Mouse (Mus musculus) liver, embryonic 15.5 days (tissue): ENCODE measurements around the gene Anp32e. TPM values are rescaled to one million over a fixed set of nuclear protein-coding genes. Genes with fewer than 3 reads are reported as not detected.
"Not testable (repeated sequence)": the region's sequence is repeated elsewhere in the genome, so short reads cannot be mapped to it uniquely, and the experiment has no call there.

Source experiments
- ATAC-seq: fragments of 200-750 bp; cut with Nextera tagmentation; 2 replicates; pipeline ENCODE4 v1.8.0; 2017; ENCODE audit warnings: moderate number of reproducible peaks, mild to moderate bottlenecking, moderate library complexity; ENCODE audit not compliant: insufficient read depth
- H3K27ac ChIP-seq: fragments of 300-500 bp; sonication (generic); replicated peaks from 2 replicates; pipeline ENCODE4 v1.5.1; 2015; ENCODE audit warnings: mild to moderate bottlenecking, inconsistent platforms
- H3K27me3 ChIP-seq: fragments of 300-500 bp; sonication (generic); 2 replicates; pipeline ENCODE4 v1.6.1; 2015; ENCODE audit warnings: mild to moderate bottlenecking, inconsistent platforms
- H3K36me3 ChIP-seq: fragments of 300-500 bp; sonication (generic); replicated peaks from 2 replicates; pipeline ENCODE4 v1.6.1; 2015; ENCODE audit warnings: moderate library complexity, mild to moderate bottlenecking, inconsistent platforms
- H3K4me1 ChIP-seq: fragments of 300-500 bp; sonication (generic); replicated peaks from 2 replicates; pipeline ENCODE4 v1.6.1; 2015; ENCODE audit warnings: inconsistent platforms
- H3K4me2 ChIP-seq: fragments of 300-500 bp; sonication (generic); 2 replicates; pipeline ENCODE4 v1.6.1; 2015; ENCODE audit warnings: moderate library complexity, mild to moderate bottlenecking, inconsistent platforms
- H3K4me3 ChIP-seq: fragments of 300-500 bp; sonication (generic); replicated peaks from 2 replicates; pipeline ENCODE4 v1.5.1; 2015; ENCODE audit warnings: mild to moderate bottlenecking, inconsistent platforms
- H3K9ac ChIP-seq: fragments of 300-500 bp; sonication (generic); 2 replicates; pipeline ENCODE4 v1.6.1; 2015; ENCODE audit warnings: moderate library complexity, mild to moderate bottlenecking, inconsistent platforms
- H3K9me3 ChIP-seq: fragments of 300-500 bp; sonication (generic); replicated peaks from 2 replicates; pipeline ENCODE4 v1.6.1; 2016; ENCODE audit warnings: inconsistent platforms
- WGBS: fragments of 180-500 bp; shearing (Covaris S2); methylation state at CpG from one replicate; pipeline ENCODE4 v1.1.7; 2015; ENCODE audit warnings: mixed read lengths; ENCODE audit not compliant: insufficient replicate concordance; 5-methylcytosine and 5-hydroxymethylcytosine counted together
- polyA plus RNA-seq: library from polyadenylated mRNA; unstranded; fragments of >200 nt; fragmentation: Nextera tagmentation; extraction: Ambion mirVana; gene quantifications from 2 replicates; pipeline ENCODE4 v1.2.1, GENCODE M21; 2015

Anp32e gene
- polyA plus RNA-seq, 1 experiment from 2014 or later, result 129 TPM

- Histone ChIP-seq H3K36me3 (peaks cover 86% of the 10 kb centered on the region), H3K9ac (no peak overlapping the region)
- no peak for ATAC-seq
These were observed 15.7 kb downstream of the Anp32e start for GRCm38 (mm10) chr3:95944742-95945141.

GRCm38 (mm10) chr3:95945731-95946240 lies 16.7 kb downstream of the Anp32e start:
- 88% methylated on average over 14 of the region's 14 CpGs for WGBS
- Histone ChIP-seq H3K9ac (no peak overlapping the region), H3K27ac (no peak overlapping the region), H3K4me2 (no peak overlapping the region), H3K4me1 (peaks cover 20% of the 10 kb centered on the region), H3K4me3 (no peak overlapping the region), H3K36me3 (peaks cover 75% of the 10 kb centered on the region), H3K27me3 (no peaks in the 10 kb centered on the region), H3K9me3 (no peaks in the 10 kb centered on the region)
- no peak for ATAC-seq

More at GRCm38 (mm10) chr3:95944742-95945141, 15.7 kb downstream of the Anp32e start:
- no peak overlapping the region for H3K4me2 ChIP-seq
- H3K4me1 ChIP-seq, result peaks cover 12% of the 10 kb centered on the region
- H3K4me3 ChIP-seq, result no peak overlapping the region
- no peaks in the 10 kb centered on the region for H3K27me3 ChIP-seq
- 85% methylated on average over 8 of the region's 8 CpGs for WGBS
- H3K9me3 ChIP-seq, result no peaks in the 10 kb centered on the region
- H3K27ac ChIP-seq, result no peak overlapping the region

GRCm38 (mm10) chr3:95948325-95948724 lies 19.3 kb downstream of the Anp32e start:
- Histone ChIP-seq H3K36me3 (peaks cover 50% of the 10 kb centered on the region), H3K27me3 (no peaks in the 10 kb centered on the region), H3K9me3 (no peaks in the 10 kb centered on the region), H3K4me3 (no peak overlapping the region), H3K27ac (no peak overlapping the region), H3K4me2 (no peak overlapping the region), H3K4me1 (peaks cover 28% of the 10 kb centered on the region), H3K9ac (no peak overlapping the region)
- 82% methylated on average over 5 of the region's 5 CpGs for WGBS
- ATAC-seq, result no peak

GRCm38 (mm10) chr3:95950763-95951551 lies 21.9 kb downstream of the Anp32e start:
- Histone ChIP-seq H3K9me3 (no peaks in the 10 kb centered on the region), H3K4me2 (peak overlapping the region; percentile 87), H3K4me3 (peak overlapping the region; percentile 77), H3K27me3 (no peaks in the 10 kb centered on the region), H3K4me1 (peaks cover 41% of the 10 kb centered on the region), H3K27ac (peak overlapping the region; percentile 92), H3K36me3 (peaks cover 26% of the 10 kb centered on the region), H3K9ac (peak overlapping the region; percentile 67)
- peak; percentile 92 for ATAC-seq
- WGBS, result 1% methylated on average over 49 of the region's 49 CpGs

GRCm38 (mm10) chr3:95951566-95951965 lies 22.5 kb downstream of the Anp32e start:
- peak overlapping the region; percentile 77 for H3K4me3 ChIP-seq
- H3K9me3 ChIP-seq, H3K27me3 ChIP-seq, ATAC-seq: not testable (repeated sequence)
- peaks cover 47% of the 10 kb centered on the region for H3K4me1 ChIP-seq
- peaks cover 20% of the 10 kb centered on the region for H3K36me3 ChIP-seq
- peak overlapping the region; percentile 87 for H3K4me2 ChIP-seq
- H3K27ac ChIP-seq, result peak overlapping the region; percentile 92
- H3K9ac ChIP-seq, result peak overlapping the region; percentile 67
- WGBS, result 56% methylated on average over 12 of the region's 12 CpGs

GRCm38 (mm10) chr3:95953023-95953422 lies 24.0 kb downstream of the Anp32e start:
- Histone ChIP-seq H3K4me1 (peaks cover 57% of the 10 kb centered on the region), H3K9ac (no peak overlapping the region), H3K4me2 (no peak overlapping the region), H3K9me3 (no peaks in the 10 kb centered on the region), H3K27me3 (no peaks in the 10 kb centered on the region), H3K27ac (no peak overlapping the region), H3K4me3 (no peak overlapping the region), H3K36me3 (0 out of 2 replicates have a peak, but pooled peaks cover 7% of the 10 kb centered on the region)
- ATAC-seq, result no peak

- Histone ChIP-seq H3K27ac (no peak overlapping the region), H3K9ac (no peak overlapping the region), H3K27me3 (no peaks in the 10 kb centered on the region), H3K4me1 (peaks cover 56% of the 10 kb centered on the region), H3K4me2 (no peak overlapping the region), H3K36me3 (0 out of 2 replicates have a peak, but pooled peaks cover 3% of the 10 kb centered on the region), H3K4me3 (no peak overlapping the region), H3K9me3 (no peaks in the 10 kb centered on the region)
- ATAC-seq, result no peak
- WGBS, result 60% methylated on average over 3 of the region's 3 CpGs
These were observed 24.5 kb downstream of the Anp32e start for GRCm38 (mm10) chr3:95953522-95953921.

GRCm38 (mm10) chr3:95954648-95955173 lies 25.7 kb downstream of the Anp32e start:
- not testable (repeated sequence) for ATAC-seq, H3K27me3 ChIP-seq, H3K4me3 ChIP-seq, H3K9ac ChIP-seq, H3K27ac ChIP-seq, H3K9me3 ChIP-seq, H3K36me3 ChIP-seq, H3K4me2 ChIP-seq
- H3K4me1 ChIP-seq, result peaks cover 44% of the 10 kb centered on the region
- WGBS, result 77% methylated on average over 12 of the region's 12 CpGs

GRCm38 (mm10) chr3:95955318-95955717 lies 26.3 kb downstream of the Anp32e start:
- Histone ChIP-seq H3K9me3 (no peaks in the 10 kb centered on the region), H3K36me3 (no peaks in the 10 kb centered on the region), H3K4me3 (no peak overlapping the region), H3K9ac (no peak overlapping the region), H3K27ac (no peak overlapping the region), H3K4me2 (no peak overlapping the region), H3K4me1 (peaks cover 40% of the 10 kb centered on the region), H3K27me3 (no peaks in the 10 kb centered on the region)
- 78% methylated on average over 5 of the region's 5 CpGs for WGBS
- no peak for ATAC-seq

GRCm38 (mm10) chr3:95957359-95958148 lies 28.5 kb downstream of the Anp32e start:
- H3K27ac ChIP-seq, result no peak overlapping the region
- H3K4me1 ChIP-seq, result peaks cover 29% of the 10 kb centered on the region
- no peak overlapping the region for H3K4me2 ChIP-seq
- H3K4me3 ChIP-seq, result no peak overlapping the region
- 34% methylated on average over 8 of the region's 8 CpGs for WGBS
- no peaks in the 10 kb centered on the region for H3K9me3 ChIP-seq
- H3K27me3 ChIP-seq, result no peaks in the 10 kb centered on the region
- ATAC-seq, result peak; percentile 40; the same call in 1 of the 2 replicates
- no peak overlapping the region for H3K9ac ChIP-seq
- no peaks in the 10 kb centered on the region for H3K36me3 ChIP-seq

- Histone ChIP-seq H3K27me3 (0 out of 2 replicates have a peak, but pooled peaks cover 3% of the 10 kb centered on the region), H3K4me3 (no peak overlapping the region), H3K27ac (no peak overlapping the region), H3K4me2 (no peak overlapping the region), H3K36me3 (no peaks in the 10 kb centered on the region), H3K9ac (no peak overlapping the region), H3K9me3 (no peaks in the 10 kb centered on the region), H3K4me1 (peaks cover 29% of the 10 kb centered on the region)
- WGBS, result 56% methylated on average over 5 of the region's 5 CpGs
- no peak for ATAC-seq
These were observed 30.0 kb downstream of the Anp32e start for GRCm38 (mm10) chr3:95959082-95959481.
